26 mouse cellular contexts compared by ENCODE assay signal in the genomic region with DNA sequence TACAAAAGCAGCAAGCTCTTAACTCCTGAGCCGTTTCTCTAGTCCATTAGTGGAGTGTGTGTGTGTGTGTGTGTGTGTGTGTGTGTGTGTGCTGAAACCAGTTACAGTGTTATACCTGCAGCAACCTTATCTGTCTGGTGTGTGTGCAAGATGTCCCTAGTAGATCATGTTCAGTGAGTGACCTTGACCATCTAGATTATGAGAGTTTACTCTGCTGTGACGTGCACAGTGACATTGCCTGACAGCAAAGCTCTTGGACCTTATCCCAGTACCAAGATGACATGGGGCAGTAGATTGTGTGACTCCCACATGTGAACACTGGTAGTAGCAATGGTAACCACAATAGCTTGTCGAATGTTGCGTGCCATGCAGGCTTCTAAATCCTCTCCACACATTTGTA. TPM values are rescaled to one million over a fixed set of nuclear protein-coding genes. Genes with fewer than 3 reads are reported as not detected.
DNase-seq lines count a peak whose midpoint lies in the region; ATAC-seq and TF ChIP-seq lines count a peak whose summit lies in the region.
"Had no signal": no experiment of that assay in that cellular context is flagged by ENCODE, and none has a peak within 500 bp of the region (broad histone marks: within the 10 kb centered on the region; RNA-seq: fewer than 3 reads in every experiment).

No protein-coding gene starts in this region.

- peaks cover 34% of the 10 kb centered on the region for H3K36me3 ChIP-seq in liver, adult 2 months (ENCODE audit: control insufficient read depth, insufficient read depth, low read length)
- H3K36me3 ChIP-seq in megakaryocyte, embryonic 14.5 days (replicated peaks; ENCODE audit: low read length) = peaks cover 39% of the 10 kb centered on the region
- H3K36me3 ChIP-seq: embryonic facial prominence, embryonic 12.5 days; embryonic facial prominence, embryonic 15.5 days; hindbrain, embryonic 10.5 days; intestine, embryonic 15.5 days had no signal

- peak overlapping the region; percentile 63 for H3K27ac ChIP-seq in liver, adult 2 months (replicated peaks; ENCODE audit: insufficient read depth, low read depth, low read length)
- H3K27ac ChIP-seq: embryonic facial prominence, embryonic 12.5 days; embryonic facial prominence, embryonic 15.5 days; hindbrain, embryonic 10.5 days; hindbrain, embryonic 13.5 days; intestine, embryonic 15.5 days had no signal

- no peaks in the 10 kb centered on the region for H3K27me3 ChIP-seq in liver, adult 2 months (ENCODE audit: control insufficient read depth, insufficient read depth, low read length)
- H3K27me3 ChIP-seq in megakaryocyte, embryonic 14.5 days (replicated peaks) = peaks cover 40% of the 10 kb centered on the region
- H3K27me3 ChIP-seq: embryonic facial prominence, embryonic 12.5 days; embryonic facial prominence, embryonic 15.5 days; intestine, embryonic 15.5 days had no signal

- peak; percentile 68 to 81 for DNase-seq in adrenal gland, adult (ENCODE audit: inconsistent age in 2 of 2, low spot score in 1 of 2)
- no peak for DNase-seq in adrenal gland, adult 18-20 months (ENCODE audit: low spot score in 2 of 2)
- DNase-seq in adrenal gland, postnatal 36 days = peak; percentile 44 to 55
- DNase-seq in adrenal gland, postnatal 25 days = no peak
- DNase-seq in liver, adult 2 months (ENCODE audit: extremely low read depth, low read depth, low spot score) = peak; percentile 95
- no peak for DNase-seq in liver
- DNase-seq: adrenal gland, adult 8-10 months; cerebellum, adult 11 months; cerebellum, adult 2 months; cerebellum, adult 9-11 months; cerebellum, postnatal 25 days; forebrain, postnatal 0 days; gastrocnemius, postnatal 10 days; gastrocnemius, postnatal 36 days; heart, postnatal 10 days; heart, postnatal 36 days had no signal

- no peak for TF ChIP-seq CTCF in liver, adult 2 months (IDR thresholded peaks at IDR 0.05; ENCODE audit: low read depth, low read length)

- no peak overlapping the region for H3K4me3 ChIP-seq in liver, adult 2 months (ENCODE audit: insufficient read depth, low read depth, low read length)
- H3K4me3 ChIP-seq in megakaryocyte, embryonic 14.5 days (replicated peaks) = peak overlapping the region; percentile 14
- H3K4me3 ChIP-seq: embryonic facial prominence, embryonic 12.5 days; embryonic facial prominence, embryonic 15.5 days; hindbrain, embryonic 10.5 days; hindbrain, embryonic 13.5 days; intestine, embryonic 15.5 days had no signal

- WGBS in liver, adult 2 months = 26% methylated on average over 4 of the region's 4 CpGs

- H3K4me1 ChIP-seq in liver, adult 2 months (ENCODE audit: control insufficient read depth, insufficient read depth, low read length) = peaks cover 38% of the 10 kb centered on the region
- H3K4me1 ChIP-seq in megakaryocyte, embryonic 14.5 days = peaks cover 49% of the 10 kb centered on the region
- H3K4me1 ChIP-seq: intestine, embryonic 15.5 days had no signal

- H3K9ac ChIP-seq in liver, adult 2 months (ENCODE audit: low read depth, low read length) = no peak overlapping the region
- H3K9ac ChIP-seq: embryonic facial prominence, embryonic 12.5 days; embryonic facial prominence, embryonic 15.5 days; forebrain, postnatal 0 days; hindbrain, embryonic 13.5 days; intestine, embryonic 15.5 days had no signal

- ATAC-seq in megakaryocyte, adult 5-6 weeks (ENCODE audit: poor library complexity, severe bottlenecking) = no peak
- ATAC-seq: activated CD4-positive, CD25-positive, alpha-beta regulatory T cell, adult 4 months; forebrain, embryonic 14.5 days; forebrain, postnatal 0 days; hindbrain, embryonic 16.5 days; intestine, embryonic 15.5 days had no signal

- H3K9me3 ChIP-seq in megakaryocyte, embryonic 14.5 days = peaks cover 13% of the 10 kb centered on the region
- H3K9me3 ChIP-seq: embryonic facial prominence, embryonic 12.5 days; embryonic facial prominence, embryonic 15.5 days; hindbrain, embryonic 10.5 days; hindbrain, embryonic 13.5 days; intestine, embryonic 15.5 days had no signal

- 0 out of 2 replicates have a peak, but pooled peaks have one; percentile 21 for TF ChIP-seq POLR2A in liver, adult 2 months (IDR thresholded peaks at IDR 0.05; ENCODE audit: extremely low read depth, insufficient read depth, low read length)

- no peaks in the 10 kb centered on the region for H3K79me2 ChIP-seq in liver, adult 2 months (ENCODE audit: control insufficient read depth, insufficient read depth, low read length)

RNA-seq across cellular contexts. Expression of gene Slc41a3, which starts 4.2 kb away (rescaled TPM):
- 10 to 100 TPM; 29.1 to 67.6 TPM for total RNA-seq in adrenal gland, adult 18-20 months (2021)
- 10 to 100 TPM; 25.5 to 70.3 TPM for total RNA-seq in adrenal gland, postnatal 36 days (2021)
- 18.9 and 19.1 TPM in 2 replicates for total RNA-seq in adrenal gland, postnatal 25 days (2021)
- total RNA-seq in liver, adult 2 months (2014; rRNA removed) = 1.1 and 1.5 TPM in 2 replicates
- 1.0 and 1.5 TPM in 2 replicates for polyA plus RNA-seq in liver, adult 2 months (2012; rRNA removed)
- 13.2 and 31.2 TPM in 2 replicates for polyA plus RNA-seq in megakaryocyte, embryonic 14.5 days (2012; ENCODE audit: insufficient read depth, low replicate concordance)
- total RNA-seq in megakaryocyte, adult 5-6 weeks (2015) = 11.5 and 11.6 TPM in 2 replicates
- 5.8 and 7.1 TPM in 2 replicates for total RNA-seq in megakaryocyte, adult 5-6 weeks (2017)

Comparison
In these comparisons a context has a peak if more than half of its experiments do, and no peak if none do; other contexts are left out.
1. DNase-seq: peak in adrenal gland, adult (2 of 2), adrenal gland, postnatal 36 days (2 of 2) and liver, adult 2 months (single experiment); none in adrenal gland, adult 18-20 months (0 of 2), adrenal gland, postnatal 25 days (single experiment) and liver (single experiment).